Mouse (Mus musculus) neural tube, embryonic 11.5 days (tissue): ENCODE measurements at regions not wholly inside any gene's neighbourhood (a gene's known extent, or its start where the extent isn't known, plus 50 kb on each side); places are given as distances from the start of the nearest gene placed in this dataset.

Experiments
- ATAC-seq: fragments of 200-750 bp; cut with Nextera tagmentation; 2 replicates; pipeline ENCODE4 v1.8.0; 2017; ENCODE audit warnings: moderate number of reproducible peaks, mild to moderate bottlenecking, moderate TSS enrichment, moderate library complexity; ENCODE audit not compliant: insufficient read depth, low FRiP score, low TSS enrichment
- DNase-seq: peaks from one replicate; pipeline ENCODE4 v3.0.0-alpha.2; 2015; ENCODE audit warnings: low spot score
- H3K27ac ChIP-seq: fragments of 300-500 bp; sonication (generic); 2 replicates; pipeline ENCODE4 v1.5.1; 2014; ENCODE audit warnings: low read depth, mild to moderate bottlenecking, low read length
- H3K27me3 ChIP-seq: fragments of 300-500 bp; sonication (generic); 2 replicates; pipeline ENCODE4 v1.6.1; 2014; ENCODE audit warnings: mild to moderate bottlenecking, low read length, mixed read lengths; ENCODE audit not compliant: control insufficient read depth, insufficient read depth
- H3K36me3 ChIP-seq: fragments of 300-500 bp; sonication (generic); 2 replicates; pipeline ENCODE4 v1.6.1; 2014; ENCODE audit warnings: mild to moderate bottlenecking, low read length, moderate library complexity, mixed read lengths; ENCODE audit not compliant: control insufficient read depth, insufficient read depth
- H3K4me1 ChIP-seq: fragments of 300-500 bp; sonication (generic); 2 replicates; pipeline ENCODE4 v1.6.1; 2014; ENCODE audit warnings: low read length, mixed read lengths; ENCODE audit not compliant: control insufficient read depth, insufficient read depth
- H3K4me2 ChIP-seq: fragments of 300-500 bp; sonication (generic); 2 replicates; pipeline ENCODE4 v1.6.1; 2014; ENCODE audit warnings: low read depth, mild to moderate bottlenecking, moderate library complexity
- H3K4me3 ChIP-seq: fragments of 300-500 bp; sonication (generic); 2 replicates; pipeline ENCODE4 v1.5.1; 2014; ENCODE audit warnings: low read depth, low read length
- H3K9ac ChIP-seq: fragments of 300-500 bp; sonication (generic); 2 replicates; pipeline ENCODE4 v1.6.1; 2014; ENCODE audit warnings: mild to moderate bottlenecking, low read length
- H3K9me3 ChIP-seq: fragments of 300-500 bp; sonication (generic); 2 replicates; pipeline ENCODE4 v1.6.1; 2016; ENCODE audit warnings: low read length; ENCODE audit not compliant: control insufficient read depth
- WGBS: fragments of 180-500 bp; shearing (Covaris S2); extraction: QIAGEN DNeasy Blood & Tissue Kit; methylation state at CpG from one replicate; pipeline ENCODE4 v1.1.7; 2014; 5-methylcytosine and 5-hydroxymethylcytosine counted together

DNA sequence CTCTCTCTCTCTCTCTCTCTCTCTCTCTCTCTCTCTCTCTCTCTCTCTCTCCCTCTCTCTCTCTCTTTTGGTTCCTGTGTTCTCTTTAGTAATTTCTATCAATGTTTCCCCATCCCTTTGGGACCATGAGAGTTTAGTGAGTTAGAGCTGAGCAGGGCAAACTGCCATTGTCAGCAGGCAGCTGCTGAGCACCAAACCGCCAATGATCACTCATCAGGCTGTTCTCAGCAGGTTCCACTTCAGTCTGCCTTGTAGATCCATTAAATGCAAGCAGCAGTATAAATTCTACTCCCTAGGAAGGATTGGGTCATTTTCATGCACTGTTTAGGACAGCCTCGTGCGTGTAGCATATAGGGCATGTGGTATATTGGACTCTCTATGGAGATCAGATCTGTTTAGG lies 692.5 kb downstream of the Trib2 start:
- no peak for DNase-seq
- no peak overlapping the region for H3K4me3 ChIP-seq
- no peak overlapping the region for H3K27ac ChIP-seq
- WGBS = 55% methylated on average over 3 of the region's 3 CpGs
- ATAC-seq = no peak
- no peaks in the 10 kb centered on the region for H3K36me3 ChIP-seq
- no peak overlapping the region for H3K9ac ChIP-seq
- H3K4me1 ChIP-seq = no peaks in the 10 kb centered on the region
- H3K27me3 ChIP-seq = no peaks in the 10 kb centered on the region
- no peak overlapping the region for H3K4me2 ChIP-seq
- no peaks in the 10 kb centered on the region for H3K9me3 ChIP-seq

DNA sequence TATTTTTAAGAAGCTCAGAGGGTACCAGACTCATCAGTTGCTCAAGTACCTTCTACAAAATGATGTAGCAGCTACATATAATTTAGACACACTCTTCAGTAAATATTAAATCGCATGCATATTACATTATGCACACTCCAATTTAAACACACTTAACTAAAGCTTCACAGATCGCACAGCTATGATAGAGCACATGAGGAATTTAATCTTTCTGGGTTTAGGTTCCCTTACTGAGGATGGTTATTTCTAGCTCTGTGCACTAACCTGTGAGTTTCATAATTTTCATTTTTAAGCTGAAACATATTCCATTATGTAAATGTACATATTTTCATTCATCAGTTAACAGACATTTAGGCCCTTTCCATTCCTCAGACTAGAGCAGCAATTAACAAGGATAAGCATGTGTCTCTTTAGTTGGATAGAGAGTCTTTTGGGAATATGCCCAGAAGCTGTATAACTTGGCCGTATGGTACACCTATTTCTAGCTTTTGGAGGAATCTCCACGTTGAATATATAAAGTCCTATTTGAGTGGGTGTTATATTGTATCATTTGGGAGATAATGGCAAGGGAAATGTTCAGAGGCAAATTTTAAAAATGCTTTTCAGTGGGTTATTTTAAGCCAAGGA lies 694.0 kb downstream of the Trib2 start:
- Histone ChIP-seq H3K9ac (no peak overlapping the region), H3K27ac (no peak overlapping the region), H3K4me2 (no peak overlapping the region), H3K9me3 (no peaks in the 10 kb centered on the region), H3K4me1 (no peaks in the 10 kb centered on the region), H3K36me3 (no peaks in the 10 kb centered on the region), H3K27me3 (no peaks in the 10 kb centered on the region), H3K4me3 (no peak overlapping the region)
- ATAC-seq (no peak), DNase-seq (no peak)
- 83% methylated on average over 4 of the region's 4 CpGs for WGBS

DNA sequence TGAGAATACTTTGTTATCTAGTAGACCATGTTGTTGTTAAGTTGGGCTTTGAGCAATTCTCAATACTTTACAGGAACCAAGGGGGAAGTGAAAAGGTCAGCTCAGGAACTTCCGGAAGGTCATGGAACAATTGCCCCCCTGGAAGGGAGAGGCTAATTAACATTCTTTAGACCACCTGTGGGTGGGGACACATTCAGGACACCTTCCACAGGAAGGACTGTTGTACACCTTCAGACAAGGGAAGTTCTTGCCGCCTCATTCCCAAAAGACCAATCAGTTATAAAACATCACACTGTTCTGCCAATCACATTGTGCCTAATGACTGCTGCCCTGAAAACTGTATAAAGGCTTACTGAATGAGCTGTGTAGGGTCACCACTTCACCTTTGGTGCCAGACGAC lies 701.2 kb downstream of the Trib2 start:
- Histone ChIP-seq H3K27me3 (no peaks in the 10 kb centered on the region), H3K27ac (no peak overlapping the region), H3K36me3 (no peaks in the 10 kb centered on the region), H3K9ac (no peak overlapping the region), H3K4me2 (no peak overlapping the region), H3K9me3 (no peaks in the 10 kb centered on the region), H3K4me1 (no peaks in the 10 kb centered on the region), H3K4me3 (no peak overlapping the region)
- 91% methylated on average over 3 of the region's 3 CpGs for WGBS
- ATAC-seq (no peak), DNase-seq (no peak)

DNA sequence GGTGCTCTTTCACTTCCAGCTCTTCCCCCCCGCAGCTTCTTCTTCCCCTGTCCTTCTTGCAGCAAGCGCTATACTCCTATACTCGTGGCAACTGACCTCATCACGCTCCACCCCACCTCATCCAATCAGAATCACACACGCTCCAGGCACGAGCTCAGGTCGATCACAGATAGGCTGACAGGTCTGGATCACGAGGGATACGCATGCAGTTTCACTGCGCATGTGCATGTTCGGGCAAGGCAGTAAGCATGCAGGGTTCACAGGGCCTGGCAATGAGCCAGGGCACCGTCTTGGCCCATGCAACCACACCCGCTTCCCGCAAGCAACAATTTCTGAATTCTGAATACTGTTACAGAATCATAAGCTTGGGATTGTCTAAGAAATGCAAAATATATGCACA lies 701.9 kb downstream of the Trib2 start:
- Histone ChIP-seq H3K27me3 (no peaks in the 10 kb centered on the region), H3K27ac (no peak overlapping the region), H3K4me2 (no peak overlapping the region), H3K36me3 (no peaks in the 10 kb centered on the region), H3K4me3 (no peak overlapping the region), H3K4me1 (no peaks in the 10 kb centered on the region), H3K9me3 (no peaks in the 10 kb centered on the region), H3K9ac (no peak overlapping the region)
- ATAC-seq (no peak), DNase-seq (no peak)
- 94% methylated on average over 14 of the region's 14 CpGs for WGBS

DNA sequence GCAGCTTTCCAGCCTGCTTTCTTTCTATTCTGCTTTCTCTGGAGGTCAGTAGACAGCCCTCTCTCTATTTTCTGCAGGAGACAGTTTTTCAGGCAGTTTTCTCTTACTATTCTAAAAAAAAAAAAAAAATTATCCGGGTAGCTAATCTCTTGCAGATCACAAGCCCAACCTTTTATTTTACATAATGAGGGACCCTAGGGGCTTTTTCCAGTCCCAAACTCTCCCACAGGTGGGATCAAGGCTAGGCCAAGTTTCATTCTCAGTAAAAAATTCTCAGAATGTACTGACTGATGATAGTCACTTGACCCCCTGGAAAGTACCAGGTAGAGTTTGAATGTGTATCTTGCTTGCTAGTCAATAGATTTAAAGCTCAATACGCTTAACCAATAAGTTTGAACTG lies 705.7 kb downstream of the Trib2 start:
- H3K9ac ChIP-seq = no peak overlapping the region
- 81% methylated on average over 2 of the region's 2 CpGs for WGBS
- no peaks in the 10 kb centered on the region for H3K9me3 ChIP-seq
- no peaks in the 10 kb centered on the region for H3K4me1 ChIP-seq
- ATAC-seq (no peak), DNase-seq (no peak)
- H3K4me3 ChIP-seq = no peak overlapping the region
- H3K36me3 ChIP-seq = no peaks in the 10 kb centered on the region
- H3K27me3 ChIP-seq = no peaks in the 10 kb centered on the region
- H3K4me2 ChIP-seq = no peak overlapping the region
- H3K27ac ChIP-seq = no peak overlapping the region

DNA sequence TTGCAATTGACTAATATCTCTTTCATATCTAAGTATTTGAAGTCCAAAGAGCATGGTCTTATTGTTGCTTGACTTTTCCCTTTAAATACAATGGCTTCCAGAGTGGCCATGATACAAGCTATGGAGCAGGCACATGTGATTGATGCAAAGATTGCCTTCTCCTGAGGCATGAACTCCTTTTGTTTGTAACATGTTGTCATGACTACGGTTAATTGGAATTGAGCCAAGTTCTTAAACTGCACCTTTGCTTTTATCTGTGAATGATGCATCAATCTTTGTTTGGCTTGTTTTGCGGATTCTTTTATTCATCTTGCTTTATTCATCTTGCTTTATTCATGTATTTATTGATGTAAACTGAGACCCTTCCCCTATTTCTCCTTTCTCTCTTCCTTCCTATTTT lies 711.8 kb downstream of the Trib2 start:
- Histone ChIP-seq H3K4me2 (no peak overlapping the region), H3K4me1 (no peaks in the 10 kb centered on the region), H3K9ac (no peak overlapping the region), H3K36me3 (no peaks in the 10 kb centered on the region), H3K9me3 (no peaks in the 10 kb centered on the region), H3K27me3 (no peaks in the 10 kb centered on the region), H3K4me3 (no peak overlapping the region), H3K27ac (no peak overlapping the region)
- ATAC-seq = no peak
- WGBS = 89% methylated on average over 2 of the region's 2 CpGs
- DNase-seq = no peak

DNA sequence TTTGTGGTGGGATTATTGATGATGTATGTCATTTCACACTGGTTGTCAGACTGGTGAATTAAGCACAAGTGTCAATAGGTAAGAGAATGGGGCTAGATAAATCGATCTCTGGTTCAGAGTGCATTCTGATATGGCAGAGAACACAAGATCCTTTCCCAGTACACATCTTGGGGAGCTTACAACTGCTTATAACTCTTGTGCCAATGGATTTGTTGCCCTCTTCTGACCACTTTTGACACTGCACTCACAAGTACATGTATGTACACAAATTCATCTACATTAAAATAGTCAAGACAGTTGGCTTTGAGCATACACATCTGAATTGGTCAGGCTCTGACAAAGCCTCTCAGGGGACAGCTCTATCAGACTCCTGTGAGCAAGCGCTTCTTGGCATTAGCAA lies 738.1 kb downstream of the Trib2 start:
- 70% methylated on average over 2 of the region's 2 CpGs for WGBS
- peak; percentile 42 for DNase-seq
- Histone ChIP-seq H3K36me3 (no peaks in the 10 kb centered on the region), H3K27me3 (no peaks in the 10 kb centered on the region), H3K27ac (no peak overlapping the region), H3K4me3 (no peak overlapping the region), H3K9me3 (no peaks in the 10 kb centered on the region), H3K4me1 (no peaks in the 10 kb centered on the region), H3K9ac (no peak overlapping the region), H3K4me2 (no peak overlapping the region)
- ATAC-seq = 0 out of 2 replicates have a peak, but pooled peaks have one; percentile 20

DNA sequence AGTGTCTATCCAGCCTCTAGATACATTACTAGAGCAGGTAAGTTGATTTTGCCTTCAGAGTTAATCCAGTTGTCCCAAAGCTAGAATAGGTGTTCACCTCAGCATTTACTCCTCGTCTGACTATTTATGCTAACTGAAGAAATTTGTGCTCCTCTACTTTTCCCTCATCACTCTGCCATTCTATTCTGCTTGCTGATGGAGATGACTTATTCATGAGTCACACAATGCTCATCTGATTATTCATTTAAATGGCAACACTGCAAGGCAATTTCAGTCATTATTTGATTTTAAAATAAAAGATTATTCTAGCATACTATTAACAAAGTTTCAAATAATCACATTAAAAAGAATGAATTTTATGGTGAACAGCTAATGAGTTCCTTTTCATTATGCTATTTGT lies 752.4 kb downstream of the Trib2 start:
- DNase-seq = no peak
- no peak overlapping the region for H3K4me3 ChIP-seq
- H3K4me2 ChIP-seq = no peak overlapping the region
- no peaks in the 10 kb centered on the region for H3K4me1 ChIP-seq
- no peak for ATAC-seq
- no peaks in the 10 kb centered on the region for H3K27me3 ChIP-seq
- no peak overlapping the region for H3K27ac ChIP-seq
- no peaks in the 10 kb centered on the region for H3K9me3 ChIP-seq
- H3K9ac ChIP-seq = no peak overlapping the region
- 68% methylated on average over 1 of the region's 1 CpGs for WGBS
- no peaks in the 10 kb centered on the region for H3K36me3 ChIP-seq

DNA sequence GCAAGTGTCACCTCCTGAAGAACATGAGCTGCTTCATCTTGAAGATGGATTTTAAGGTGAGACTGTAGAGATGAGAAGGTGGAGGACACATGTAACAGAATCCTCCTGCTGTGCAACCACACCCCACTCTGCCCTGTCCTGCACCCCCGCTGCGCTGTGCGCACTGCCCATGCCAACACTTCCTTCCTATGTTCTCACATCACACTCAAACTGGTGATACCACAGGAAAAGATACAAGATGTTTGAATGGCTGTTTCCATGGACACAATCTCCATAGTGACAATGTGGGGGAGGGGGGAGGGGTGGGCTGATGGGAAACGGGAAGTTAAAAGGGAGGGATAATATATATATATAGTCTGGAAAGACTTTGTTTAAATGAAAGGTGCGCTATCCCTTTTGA lies 765.3 kb downstream of the Trib2 start:
- no peak overlapping the region for H3K27ac ChIP-seq
- H3K9ac ChIP-seq = no peak overlapping the region
- no peak overlapping the region for H3K4me3 ChIP-seq
- no peaks in the 10 kb centered on the region for H3K36me3 ChIP-seq
- 95% methylated on average over 5 of the region's 5 CpGs for WGBS
- no peak for DNase-seq
- H3K4me2 ChIP-seq = no peak overlapping the region
- no peaks in the 10 kb centered on the region for H3K4me1 ChIP-seq
- no peaks in the 10 kb centered on the region for H3K27me3 ChIP-seq
- ATAC-seq = no peak
- H3K9me3 ChIP-seq = no peaks in the 10 kb centered on the region
